Mouse (Mus musculus) hindbrain, embryonic 16.5 days (tissue): ENCODE measurements around the gene Slc5a8. TPM values are rescaled to one million over a fixed set of nuclear protein-coding genes. Genes with fewer than 3 reads are reported as not detected.
A peak's percentile ranks its signal among the peaks of the same experiment; 100 is the strongest.

Experiments
- ATAC-seq: fragments of 200-750 bp; cut with Nextera tagmentation; 2 replicates; pipeline ENCODE4 v1.8.0; 2017; ENCODE audit warnings: moderate TSS enrichment, moderate library complexity
- H3K27ac ChIP-seq: fragments of 300-500 bp; sonication (generic); 2 replicates; pipeline ENCODE4 v1.5.1; 2014; ENCODE audit warnings: low read depth, mild to moderate bottlenecking, control low read depth, low read length, moderate library complexity
- H3K27me3 ChIP-seq: fragments of 300-500 bp; sonication (generic); replicated peaks from 2 replicates; pipeline ENCODE4 v1.6.1; 2014; ENCODE audit warnings: low read length; ENCODE audit not compliant: control insufficient read depth, insufficient read depth
- H3K36me3 ChIP-seq: fragments of 300-500 bp; sonication (generic); 2 replicates; pipeline ENCODE4 v1.6.1; 2014; ENCODE audit warnings: mild to moderate bottlenecking, low read length, moderate library complexity, mixed read lengths; ENCODE audit not compliant: control insufficient read depth, insufficient read depth
- H3K4me1 ChIP-seq: fragments of 300-500 bp; sonication (generic); 2 replicates; pipeline ENCODE4 v1.6.1; 2014; ENCODE audit warnings: low read depth, low read length; ENCODE audit not compliant: control insufficient read depth, insufficient read depth
- H3K4me2 ChIP-seq: fragments of 300-500 bp; sonication (generic); 2 replicates; pipeline ENCODE4 v1.6.1; 2014; ENCODE audit warnings: mild to moderate bottlenecking, low read length, control low read depth, moderate library complexity
- H3K4me3 ChIP-seq: fragments of 300-500 bp; sonication (generic); 2 replicates; pipeline ENCODE4 v1.5.1; 2014; ENCODE audit warnings: mild to moderate bottlenecking, low read length, control low read depth, moderate library complexity
- H3K9ac ChIP-seq: fragments of 300-500 bp; sonication (generic); 2 replicates; pipeline ENCODE4 v1.6.1; 2014; ENCODE audit warnings: low read depth, mild to moderate bottlenecking, control low read depth, low read length, moderate library complexity
- H3K9me3 ChIP-seq: fragments of 300-500 bp; sonication (generic); 2 replicates; pipeline ENCODE4 v1.6.1; 2014; ENCODE audit warnings: mild to moderate bottlenecking, low read length, moderate library complexity; ENCODE audit not compliant: control insufficient read depth
- WGBS: fragments of 180-500 bp; shearing (Covaris S2); extraction: QIAGEN DNeasy Blood & Tissue Kit; methylation state at CpG from one replicate; pipeline ENCODE4 v1.1.7; 2014; 5-methylcytosine and 5-hydroxymethylcytosine counted together
- polyA plus RNA-seq: library from polyadenylated mRNA; unstranded; fragments of >200 nt; fragmentation: Nextera tagmentation; extraction: Ambion mirVana; gene quantifications from 2 replicates; pipeline ENCODE4 v1.2.1, GENCODE M21; 2015

Slc5a8 gene
- polyA plus RNA-seq = 0.05 and 0.11 TPM in 2 replicates

- Histone ChIP-seq H3K9me3 (no peaks in the 10 kb centered on the region), H3K4me3 (peak within 1 kb of the TSS; percentile 47), H3K27me3 (peaks cover 17% of the 10 kb centered on the region), H3K9ac (peak within 1 kb of the TSS; percentile 53), H3K27ac (no peak within 1 kb of the TSS), H3K4me2 (peak within 1 kb of the TSS; percentile 94), H3K36me3 (no peaks in the 10 kb centered on the region), H3K4me1 (peaks cover 6% of the 10 kb centered on the region)
- whole genome bisulfite sequencing = 3% methylated on average over 31 of the region's 31 CpGs
- 0 out of 2 replicates have a peak, but pooled peaks have one; percentile 27 for ATAC-seq
These were observed at the start of gene Slc5a8 for GRCm38 (mm10) chr10:88885632-88886090. TSS of gene Slc5a8 (plus strand) at chr10:88885992.

DNA sequence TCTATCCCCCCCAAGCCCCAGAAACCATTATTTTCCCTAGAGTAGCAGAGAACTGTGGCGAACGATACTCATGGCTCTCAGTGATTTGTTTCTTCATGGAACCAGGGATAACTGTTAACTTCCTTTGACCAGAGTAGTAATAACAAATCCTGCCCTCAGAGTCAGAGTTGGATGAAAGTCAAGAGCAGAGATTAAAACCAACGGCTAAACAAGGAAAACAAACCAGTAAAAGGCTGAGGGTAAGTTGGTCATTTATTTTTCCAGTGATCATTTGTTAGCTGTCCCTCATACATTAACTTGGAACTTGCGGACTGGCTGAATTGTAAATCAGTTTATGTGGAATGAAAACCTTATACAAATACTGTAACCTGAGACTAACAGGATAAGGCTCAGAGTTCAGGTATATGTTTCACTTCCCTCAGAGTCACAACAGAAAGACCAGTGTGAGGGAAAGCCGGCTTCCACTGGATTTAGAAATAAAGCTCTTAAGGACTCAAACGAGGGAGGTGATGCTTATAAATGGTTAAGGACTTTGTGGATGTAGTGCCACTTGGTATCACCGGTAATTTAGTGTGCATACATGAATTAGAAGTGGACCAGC is 36.8 kb upstream of the Slc5a8 start:
- H3K4me2 ChIP-seq = no peak overlapping the region
- 82% methylated on average over 7 of the region's 7 CpGs for WGBS
- no peaks in the 10 kb centered on the region for H3K36me3 ChIP-seq
- no peaks in the 10 kb centered on the region for H3K4me1 ChIP-seq
- no peak for ATAC-seq
- H3K4me3 ChIP-seq = no peak overlapping the region
- H3K27me3 ChIP-seq = no peaks in the 10 kb centered on the region
- H3K9me3 ChIP-seq = no peaks in the 10 kb centered on the region; the same call in 1 of the 2 replicates
- H3K9ac ChIP-seq = no peak overlapping the region
- H3K27ac ChIP-seq = no peak overlapping the region

DNA sequence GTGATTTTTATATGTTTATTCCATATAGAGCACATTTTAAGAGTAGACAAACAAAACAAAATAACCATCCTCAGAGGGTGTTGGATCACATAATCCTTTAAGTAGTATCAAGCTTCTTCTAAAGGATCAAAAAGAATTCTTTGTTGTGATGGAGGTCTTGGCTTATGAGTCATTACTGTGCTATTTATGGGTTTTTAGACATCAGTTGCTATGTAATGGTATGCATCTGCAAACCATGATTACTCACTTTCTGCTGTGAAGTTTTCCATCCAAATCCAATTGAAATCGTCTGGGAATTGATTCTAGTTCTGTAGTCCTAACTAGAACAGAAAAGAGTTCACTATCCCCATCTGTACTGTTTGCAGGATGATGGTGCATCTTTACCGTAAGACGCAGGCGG is 35.8 kb upstream of the Slc5a8 start:
- Histone ChIP-seq H3K27ac (no peak overlapping the region), H3K4me2 (no peak overlapping the region), H3K4me3 (no peak overlapping the region), H3K27me3 (no peaks in the 10 kb centered on the region), H3K9me3 (no peaks in the 10 kb centered on the region; the same call in 1 of the 2 replicates), H3K36me3 (no peaks in the 10 kb centered on the region), H3K9ac (no peak overlapping the region), H3K4me1 (no peaks in the 10 kb centered on the region)
- no peak for ATAC-seq
- 93% methylated on average over 4 of the region's 4 CpGs for whole genome bisulfite sequencing

GRCm38 (mm10) chr10:88853326-88853725 is 32.5 kb upstream of the Slc5a8 start:
- Histone ChIP-seq H3K27me3 (no peaks in the 10 kb centered on the region), H3K4me2 (no peak overlapping the region), H3K9ac (no peak overlapping the region), H3K27ac (no peak overlapping the region), H3K9me3 (no peaks in the 10 kb centered on the region; the same call in 1 of the 2 replicates), H3K4me3 (no peak overlapping the region), H3K4me1 (no peaks in the 10 kb centered on the region), H3K36me3 (no peaks in the 10 kb centered on the region)
- WGBS = 90% methylated on average over 7 of the region's 7 CpGs
- ATAC-seq = no peak

- no peaks in the 10 kb centered on the region for H3K4me1 ChIP-seq
- 80% methylated on average over 3 of the region's 3 CpGs for WGBS
- H3K4me3 ChIP-seq = no peak overlapping the region
- no peak overlapping the region for H3K4me2 ChIP-seq
- no peak for ATAC-seq
- no peaks in the 10 kb centered on the region for H3K36me3 ChIP-seq
- no peak overlapping the region for H3K27ac ChIP-seq
- H3K9ac ChIP-seq = no peak overlapping the region
- H3K9me3 ChIP-seq = no peaks in the 10 kb centered on the region
- H3K27me3 ChIP-seq = no peaks in the 10 kb centered on the region
These were observed 24.9 kb upstream of the Slc5a8 start for GRCm38 (mm10) chr10:88860911-88861310.

- ATAC-seq = no peak
- no peak overlapping the region for H3K27ac ChIP-seq
- no peaks in the 10 kb centered on the region for H3K9me3 ChIP-seq
- H3K4me3 ChIP-seq = no peak overlapping the region
- H3K36me3 ChIP-seq = no peaks in the 10 kb centered on the region
- no peaks in the 10 kb centered on the region for H3K27me3 ChIP-seq
- H3K4me2 ChIP-seq = no peak overlapping the region
- H3K9ac ChIP-seq = no peak overlapping the region
- H3K4me1 ChIP-seq = no peaks in the 10 kb centered on the region
These were observed 24.4 kb upstream of the Slc5a8 start for GRCm38 (mm10) chr10:88861416-88861815.

DNA sequence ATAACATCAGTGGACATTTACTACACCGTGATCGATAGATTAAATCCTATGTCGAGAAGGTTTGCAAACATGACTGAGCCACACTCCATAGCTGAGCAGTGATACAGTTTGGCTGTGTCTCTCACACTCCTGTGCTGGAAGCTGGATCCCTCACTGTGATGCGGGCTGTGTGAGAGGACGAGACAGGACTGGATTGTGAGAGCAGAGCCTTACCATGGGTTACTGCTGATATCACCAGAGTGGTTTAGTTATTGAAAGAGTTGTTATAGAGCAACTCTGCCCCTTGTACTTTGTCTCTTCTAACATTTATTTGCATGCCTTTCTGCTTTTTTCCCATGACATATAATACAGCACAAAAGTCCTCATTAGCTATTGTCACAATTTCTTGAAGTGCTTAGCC is 23.5 kb upstream of the Slc5a8 start:
- no peak overlapping the region for H3K9ac ChIP-seq
- H3K27ac ChIP-seq = no peak overlapping the region
- H3K4me1 ChIP-seq = no peaks in the 10 kb centered on the region
- H3K27me3 ChIP-seq = no peaks in the 10 kb centered on the region
- no peak overlapping the region for H3K4me2 ChIP-seq
- ATAC-seq = no peak
- no peak overlapping the region for H3K4me3 ChIP-seq
- no peaks in the 10 kb centered on the region for H3K36me3 ChIP-seq
- 91% methylated on average over 5 of the region's 5 CpGs for WGBS
- H3K9me3 ChIP-seq = no peaks in the 10 kb centered on the region

DNA sequence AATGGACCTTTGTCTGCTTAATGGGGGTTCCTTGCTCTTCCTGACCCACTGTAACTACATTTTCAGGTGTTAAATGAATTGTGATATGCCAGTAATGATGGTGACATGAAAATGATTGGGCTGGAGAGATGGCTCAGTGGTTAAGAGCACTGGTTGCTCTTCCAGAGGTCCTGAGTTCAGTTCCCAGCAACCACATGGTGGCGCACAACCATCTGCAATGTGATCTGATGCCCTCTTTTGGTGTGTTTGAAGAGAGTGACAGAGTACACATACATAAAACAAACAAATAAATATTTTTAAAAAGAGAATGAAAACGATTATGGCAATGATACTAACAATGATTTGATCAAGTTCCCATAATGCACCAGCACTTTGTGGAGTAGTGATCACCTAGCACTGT is 19.8 kb upstream of the Slc5a8 start:
- no peak for ATAC-seq
- 73% methylated on average over 2 of the region's 2 CpGs for WGBS
- H3K27ac ChIP-seq = no peak overlapping the region

GRCm38 (mm10) chr10:88874870-88875269 is 10.9 kb upstream of the Slc5a8 start:
- Histone ChIP-seq H3K4me2 (no peak overlapping the region), H3K27me3 (no peaks in the 10 kb centered on the region), H3K36me3 (no peaks in the 10 kb centered on the region), H3K4me1 (no peaks in the 10 kb centered on the region), H3K9me3 (no peaks in the 10 kb centered on the region), H3K9ac (no peak overlapping the region), H3K4me3 (no peak overlapping the region), H3K27ac (no peak overlapping the region)
- 76% methylated on average over 5 of the region's 5 CpGs for WGBS
- no peak for ATAC-seq

More for the DNA sequence above, 19.8 kb upstream of the Slc5a8 start:
- no peaks in the 10 kb centered on the region for H3K36me3 ChIP-seq
- no peaks in the 10 kb centered on the region for H3K27me3 ChIP-seq
- H3K9me3 ChIP-seq = no peaks in the 10 kb centered on the region
- no peak overlapping the region for H3K9ac ChIP-seq
- no peak overlapping the region for H3K4me3 ChIP-seq
- H3K4me1 ChIP-seq = no peaks in the 10 kb centered on the region
- H3K4me2 ChIP-seq = no peak overlapping the region
